29 mouse cellular contexts compared by ENCODE assay signal in the genomic region with DNA sequence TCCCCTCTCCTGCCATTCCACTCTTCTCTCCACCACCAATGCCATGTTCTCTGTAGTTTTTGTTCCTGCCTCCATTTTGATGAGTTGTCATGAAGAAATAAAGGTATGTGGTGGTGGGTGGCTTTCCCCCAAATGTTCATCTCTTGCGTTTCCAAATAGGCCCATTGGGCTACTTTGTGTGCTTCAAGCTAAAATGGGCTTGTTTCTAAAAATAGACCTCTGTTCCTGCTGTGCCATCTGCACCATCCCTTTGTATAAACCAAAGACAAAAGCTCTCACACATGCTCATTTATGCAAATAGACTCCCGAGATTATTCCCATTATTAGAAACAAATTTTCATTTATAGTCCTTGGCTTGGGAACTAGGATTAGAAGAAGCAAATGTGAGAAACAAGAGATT.
DNase-seq lines count a peak whose midpoint lies in the region; ATAC-seq and TF ChIP-seq lines count a peak whose summit lies in the region.
"Had no signal": no experiment of that assay in that cellular context is flagged by ENCODE, and none has a peak within 500 bp of the region (broad histone marks: within the 10 kb centered on the region; RNA-seq: fewer than 3 reads in every experiment).

No protein-coding gene starts in this region.

- no peak for ATAC-seq in forebrain, embryonic 14.5 days
- ATAC-seq: forebrain, embryonic 13.5 days; forebrain, postnatal 0 days; hindbrain, postnatal 0 days; inflammation-experienced regulatory T-cells, adult 6 months; Patski had no signal

- no peaks in the 10 kb centered on the region for H3K36me3 ChIP-seq in forebrain, embryonic 14.5 days (ENCODE audit: control insufficient read depth, insufficient read depth, low read length)
- no peaks in the 10 kb centered on the region for H3K36me3 ChIP-seq in forebrain, embryonic 10.5 days (replicated peaks)
- H3K36me3 ChIP-seq: embryonic facial prominence, embryonic 10.5 days; embryonic facial prominence, embryonic 13.5 days; G1E; heart, embryonic 12.5 days; heart, embryonic 15.5 days had no signal

- H3K4me1 ChIP-seq in forebrain, embryonic 14.5 days (ENCODE audit: control insufficient read depth, insufficient read depth, low read length), result no peaks in the 10 kb centered on the region
- H3K4me1 ChIP-seq in forebrain, embryonic 10.5 days, result no peaks in the 10 kb centered on the region
- H3K4me1 ChIP-seq: embryonic facial prominence, embryonic 10.5 days; embryonic facial prominence, embryonic 13.5 days; forebrain, embryonic 13.5 days; heart, embryonic 15.5 days had no signal

- no peak for TF ChIP-seq CTCF in layer of hippocampus, adult 2 months (conservative IDR thresholded peaks at IDR 0.05)

- no peak overlapping the region for H3K9ac ChIP-seq in forebrain, embryonic 14.5 days (ENCODE audit: low read length)
- H3K9ac ChIP-seq: embryonic facial prominence, embryonic 13.5 days; forebrain, embryonic 13.5 days; forebrain, postnatal 0 days; heart, embryonic 12.5 days; heart, embryonic 15.5 days; hindbrain, embryonic 14.5 days had no signal

- 56% methylated on average over 2 of the region's 2 CpGs for WGBS in forebrain, embryonic 14.5 days
- 88% methylated on average over 2 of the region's 2 CpGs for WGBS in forebrain, embryonic 10.5 days

- no peak overlapping the region for H3K4me3 ChIP-seq in forebrain, embryonic 14.5 days (ENCODE audit: low read depth, low read length)
- H3K4me3 ChIP-seq in forebrain, embryonic 10.5 days, result no peak overlapping the region
- no peak overlapping the region for H3K4me3 ChIP-seq in layer of hippocampus, adult 2 months
- H3K4me3 ChIP-seq: embryonic facial prominence, embryonic 10.5 days; embryonic facial prominence, embryonic 13.5 days; erythroblast, embryonic 14.5 days; forebrain, embryonic 13.5 days; heart, embryonic 12.5 days; heart, embryonic 15.5 days had no signal

- H3K9me3 ChIP-seq in forebrain, embryonic 14.5 days (replicated peaks; ENCODE audit: control insufficient read depth, low read length), result no peaks in the 10 kb centered on the region
- H3K9me3 ChIP-seq in forebrain, embryonic 10.5 days, result no peaks in the 10 kb centered on the region
- H3K9me3 ChIP-seq: embryonic facial prominence, embryonic 10.5 days; embryonic facial prominence, embryonic 13.5 days; forebrain, embryonic 13.5 days; heart, embryonic 12.5 days; heart, embryonic 15.5 days had no signal

- peak; percentile 15 for DNase-seq in forebrain, embryonic 14.5 days (ENCODE audit: low spot score)
- DNase-seq in forebrain, embryonic 10.5 days (ENCODE audit: extremely low spot score, low spot score), result no peak
- DNase-seq in layer of hippocampus, adult 2 months (ENCODE audit: low spot score in 2 of 2), result peak; percentile 37 to 46
- peak; percentile 64 for DNase-seq in layer of hippocampus, adult 9-11 months
- DNase-seq in left cerebral cortex, adult 8-10 months (ENCODE audit: low spot score in 2 of 2), result no peak
- no peak for DNase-seq in heart, postnatal 4 days
- DNase-seq in thymus, postnatal 36 days, result no peak
- no peak for DNase-seq in adrenal gland, postnatal 14 days
- DNase-seq: adrenal gland, postnatal 10 days; cerebellum, adult 18-20 months; cerebellum, adult 9-10 months; cerebellum, postnatal 25 days; forebrain, postnatal 0 days; gastrocnemius, postnatal 25 days; heart, adult 18-20 months; heart, postnatal 10 days; heart, postnatal 36 days had no signal

- H3K4me2 ChIP-seq in forebrain, embryonic 14.5 days (ENCODE audit: low read length), result no peak overlapping the region
- H3K4me2 ChIP-seq: embryonic facial prominence, embryonic 13.5 days; forebrain, embryonic 13.5 days; heart, embryonic 12.5 days; heart, embryonic 15.5 days; hindbrain, embryonic 14.5 days had no signal

- H3K27ac ChIP-seq in forebrain, embryonic 14.5 days (ENCODE audit: low read depth, low read length), result no peak overlapping the region
- H3K27ac ChIP-seq in forebrain, embryonic 10.5 days, result no peak overlapping the region
- peak overlapping the region; percentile 43; the same call in 1 of the 2 replicates for H3K27ac ChIP-seq in layer of hippocampus, adult 2 months
- H3K27ac ChIP-seq: embryonic facial prominence, embryonic 10.5 days; embryonic facial prominence, embryonic 13.5 days; forebrain, embryonic 13.5 days; heart, embryonic 15.5 days; hindbrain, embryonic 14.5 days; hindbrain, postnatal 0 days had no signal

- H3K27me3 ChIP-seq in forebrain, embryonic 14.5 days (replicated peaks; ENCODE audit: control insufficient read depth, insufficient read depth, low read length), result no peaks in the 10 kb centered on the region
- no peaks in the 10 kb centered on the region for H3K27me3 ChIP-seq in forebrain, embryonic 10.5 days (ENCODE audit: poor library complexity, severe bottlenecking)
- H3K27me3 ChIP-seq: CH12.LX; embryonic facial prominence, embryonic 13.5 days; forebrain, embryonic 13.5 days; heart, embryonic 12.5 days; heart, embryonic 15.5 days; Patski had no signal

Comparison
In these comparisons a context has a peak if more than half of its experiments do, and no peak if none do; other contexts are left out.
1. DNase-seq: peak in forebrain, embryonic 14.5 days (single experiment), layer of hippocampus, adult 2 months (2 of 2) and layer of hippocampus, adult 9-11 months (single experiment); none in forebrain, embryonic 10.5 days (single experiment), left cerebral cortex, adult 8-10 months (0 of 2), heart, postnatal 4 days (single experiment), thymus, postnatal 36 days (0 of 2) and adrenal gland, postnatal 14 days (single experiment).